Mouse (Mus musculus): Measurements from ENCODE around the gene Ndufa12.

DNA sequence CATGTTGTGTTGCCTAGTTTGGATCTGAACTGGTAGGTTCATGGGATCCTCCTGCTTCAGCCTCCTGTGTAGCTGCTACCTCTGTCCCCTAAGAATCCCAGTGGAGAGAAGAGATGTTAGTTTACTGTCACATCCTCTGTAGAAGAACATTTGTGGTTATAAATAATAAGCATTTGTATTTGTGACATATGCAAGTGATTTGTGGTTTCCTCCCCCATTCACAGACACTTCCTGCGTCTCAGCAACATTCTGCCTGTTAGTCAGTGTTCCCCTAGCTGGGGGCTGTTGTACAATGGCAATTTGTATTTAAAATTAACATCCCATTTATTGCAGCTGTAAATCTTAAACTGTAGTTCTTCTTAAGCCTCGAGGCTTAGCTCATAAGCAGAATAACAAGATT, 13.2 kb downstream of the Ndufa12 start:
- TF ChIP-seq POLR2A (IDR thresholded peaks at IDR 0.05; ENCODE audit: control insufficient read depth, extremely low read depth, insufficient read depth, low read length, poor library complexity) = no peak
- no peak for TF ChIP-seq CTCF (IDR thresholded peaks at IDR 0.05; ENCODE audit: borderline replicate concordance, control insufficient read depth, extremely low read depth, insufficient read depth, low read length, poor library complexity)

All from thymus, adult 2 months (tissue).